Mouse (Mus musculus) layer of hippocampus, adult 2 months (tissue): Measurements from ENCODE around the gene Pdgfd. TPM values are rescaled to one million over a fixed set of nuclear protein-coding genes. Genes with fewer than 3 reads are reported as not detected.
"Not testable (repeated sequence)": the region's sequence is repeated elsewhere in the genome, so short reads cannot be mapped to it uniquely, and the experiment has no call there.

Experiments used
- DNase-seq, 2 experiments: peaks; one replicate each; pipeline ENCODE4 v3.0.0; 2022; ENCODE audit warnings: low spot score in 2 of 2
- H3K27ac ChIP-seq: fragments of 200-600 bp; 2 replicates; pipeline ENCODE4 v1.8.1; 2022
- H3K4me3 ChIP-seq: fragments of 200-600 bp; 2 replicates; pipeline ENCODE4 v1.8.1; 2022; ENCODE audit warnings: mild to moderate bottlenecking
- CTCF ChIP-seq: fragments of 200-600 bp; conservative IDR thresholded peaks from 2 replicates; pipeline ENCODE4 v1.8.1; 2022; ENCODE audit warnings: antibody characterized with exemption, mild to moderate bottlenecking, moderate library complexity
- long read RNA-seq, 2 experiments: library from polyadenylated mRNA; stranded (forward); transcript quantifications; one replicate each; pipeline ENCODE4 v2.0.0; 2021; ENCODE audit warnings: borderline mapping rate in 2 of 2
- total RNA-seq, 2 experiments: library from RNA; stranded (reverse); gene quantifications; 2 replicates each; pipeline ENCODE4 v1.2.3; 2021

Pdgfd gene
- total RNA-seq, result 1 to 10 TPM; 4.0 to 4.1 TPM
- long read RNA-seq, experiment 1, partial matches to known transcripts, result 0 of 3 reads
- long read RNA-seq, experiment 1, other reads (novel, unspliced or antisense), result 2 of 3 reads
- long read RNA-seq, experiment 2, transcript Pdgfd-203 (6 exons, 2,862 nt), result major isoform, 5 of 7 reads
- long read RNA-seq, experiment 2, partial matches to known transcripts, result 0 of 7 reads
- long read RNA-seq, experiment 2, other reads (novel, unspliced or antisense), result 0 of 7 reads

DNA sequence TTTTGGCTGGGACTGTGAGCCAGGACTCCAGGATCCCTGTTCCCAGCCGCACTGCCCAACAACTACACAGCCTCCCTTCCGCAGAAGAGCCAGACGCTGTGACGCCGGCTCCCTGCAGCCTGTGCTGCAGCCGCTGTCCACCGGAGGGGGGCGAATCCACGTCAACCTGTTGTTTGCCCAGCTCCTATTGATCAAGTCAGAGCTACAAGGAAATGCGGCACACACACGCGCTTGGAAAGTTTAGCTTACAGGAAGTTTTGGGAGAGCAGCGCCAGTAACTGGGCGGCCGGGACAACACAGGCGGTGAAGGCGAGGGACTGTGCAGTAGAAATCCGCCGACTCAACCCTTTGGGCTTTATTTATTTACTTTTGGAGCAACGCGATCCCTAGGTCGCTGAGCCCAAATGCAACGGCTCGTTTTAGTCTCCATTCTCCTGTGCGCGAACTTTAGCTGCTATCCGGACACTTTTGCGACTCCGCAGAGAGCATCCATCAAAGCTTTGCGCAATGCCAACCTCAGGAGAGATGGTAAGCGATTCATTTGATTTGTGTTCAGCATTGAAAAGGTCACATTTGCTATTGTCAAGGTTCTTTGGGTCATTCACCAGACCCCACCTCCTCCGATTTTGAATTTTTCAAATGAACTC, at the start of gene Pdgfd:
Gene Pdgfd, plus strand, starts transcription at position 194 of the 647 bp plus-strand sequence.
- peak; percentile 64 for TF ChIP-seq CTCF
- peak in 1 of 2 experiments; percentile 9 for DNase-seq
- peak within 1 kb of the TSS; percentile 53 for H3K4me3 ChIP-seq
- peak within 1 kb of the TSS; percentile 61 for H3K27ac ChIP-seq

DNA sequence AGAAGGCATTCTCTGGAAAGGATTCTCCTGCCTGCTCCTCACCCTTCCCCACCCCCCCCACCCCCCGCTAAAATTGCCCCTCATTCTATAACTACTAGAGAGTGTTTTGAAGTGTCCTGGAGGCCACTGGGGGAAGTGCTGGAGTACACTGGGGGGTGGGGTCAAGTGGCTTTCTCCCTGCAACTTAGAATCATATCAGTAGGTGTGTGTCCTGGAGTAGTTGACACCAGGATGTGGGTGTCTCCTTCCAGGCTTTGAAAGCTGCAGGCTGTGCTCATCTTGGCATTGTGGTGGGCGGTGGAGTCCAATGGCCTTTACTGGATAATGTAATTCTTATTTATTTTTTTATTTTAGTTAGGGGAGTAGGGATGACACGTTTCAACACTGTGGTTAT, 651 bp downstream of the Pdgfd start:
- TF ChIP-seq CTCF, result no peak
- no peak overlapping the region; the same call in 1 of the 2 replicates for H3K27ac ChIP-seq
- peak overlapping the region; percentile 53 for H3K4me3 ChIP-seq

DNA sequence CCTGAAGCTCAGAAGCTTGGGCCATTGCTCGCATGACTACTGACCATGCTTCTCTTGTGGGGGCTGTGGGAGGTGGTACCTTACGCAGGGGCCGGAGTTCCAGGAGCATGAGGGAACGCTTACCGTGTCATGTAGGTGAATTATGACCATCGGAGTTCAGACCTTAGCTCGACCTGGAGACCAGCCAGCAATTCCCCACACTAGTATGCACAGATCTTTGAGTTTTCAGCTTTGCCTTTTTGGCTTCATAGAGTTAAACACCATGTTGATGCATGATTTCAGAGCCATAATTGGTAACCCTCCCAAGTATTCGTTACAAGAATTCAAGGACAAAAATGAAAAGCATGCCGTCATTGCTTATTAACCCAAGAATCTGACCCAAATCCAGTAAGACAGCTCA, 2.6 kb downstream of the Pdgfd start:
- TF ChIP-seq CTCF, result no peak
- no peak overlapping the region for H3K27ac ChIP-seq
- no peak for DNase-seq
- no peak overlapping the region for H3K4me3 ChIP-seq

More for the DNA sequence above, 651 bp downstream of the Pdgfd start:
- no peak for DNase-seq

DNA sequence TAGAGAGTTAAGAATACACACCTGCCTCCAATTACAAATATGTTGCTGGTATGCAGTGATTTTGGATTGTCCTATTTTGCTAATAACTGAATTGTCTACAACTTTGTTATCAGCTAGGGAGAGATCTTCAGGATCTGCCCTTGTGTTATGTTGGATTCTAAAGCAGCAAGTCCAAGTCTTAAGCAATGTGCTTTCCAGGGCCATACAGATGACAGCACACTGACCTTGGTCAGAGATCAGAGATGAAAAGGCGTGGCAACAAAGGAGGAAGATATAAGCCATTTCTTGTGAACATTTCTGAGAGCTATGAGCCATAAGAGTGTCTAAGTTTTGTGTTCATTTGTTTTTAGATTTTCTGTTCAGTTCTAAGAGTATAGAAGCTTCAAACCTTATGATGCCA, 4.9 kb downstream of the Pdgfd start:
- H3K27ac ChIP-seq, result no peak overlapping the region
- H3K4me3 ChIP-seq, result no peak overlapping the region
- DNase-seq, result no peak
- TF ChIP-seq CTCF, result no peak

DNA sequence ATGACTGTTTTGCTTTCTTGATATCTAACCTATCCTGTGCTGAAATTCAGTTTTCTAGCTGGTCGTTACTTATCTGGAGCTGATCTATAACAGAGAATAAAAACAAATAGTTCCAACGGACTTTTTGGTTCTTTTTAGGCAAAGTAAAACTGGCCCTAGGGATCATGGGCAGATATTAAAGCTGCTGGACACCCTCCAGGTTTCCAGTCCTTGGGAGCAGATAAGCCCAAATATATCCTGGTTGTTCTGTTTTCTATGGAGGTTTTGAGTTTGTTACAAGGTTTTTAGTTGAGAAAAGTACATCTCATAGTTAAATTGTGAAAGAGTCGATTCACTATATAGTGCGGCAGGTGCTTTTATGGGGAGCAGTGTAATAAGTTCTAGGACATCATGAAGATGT, 7.3 kb downstream of the Pdgfd start:
- no peak overlapping the region for H3K27ac ChIP-seq
- DNase-seq, result no peak
- no peak overlapping the region for H3K4me3 ChIP-seq
- TF ChIP-seq CTCF, result no peak

DNA sequence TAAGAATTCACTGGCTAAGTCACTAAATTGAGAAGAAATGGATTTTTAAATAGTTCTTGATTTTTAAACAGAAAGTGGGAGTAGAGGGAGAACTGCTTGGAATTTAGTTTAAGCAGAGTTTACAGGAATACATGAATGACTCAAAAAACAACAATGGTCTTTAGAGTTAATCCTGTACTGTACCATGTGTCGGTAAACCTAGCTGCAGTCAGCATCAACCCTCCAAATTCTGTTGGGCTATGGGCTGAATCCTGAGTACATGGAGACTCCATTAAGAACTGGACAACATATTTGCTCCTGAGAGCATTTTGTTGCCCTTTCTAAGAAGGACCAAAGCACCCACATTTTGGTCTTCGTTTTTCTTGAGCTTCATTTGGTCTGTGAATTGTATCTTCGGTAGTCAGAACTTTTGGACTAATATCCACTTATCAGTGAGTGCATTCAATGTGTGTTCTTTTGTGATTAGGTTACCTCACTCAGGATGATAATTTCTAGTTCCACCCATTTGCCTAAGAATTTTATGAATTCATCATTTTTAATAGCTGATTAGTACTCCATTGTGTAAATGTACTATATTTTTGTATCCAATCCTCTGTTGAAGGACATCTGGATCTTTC, 14.0 kb downstream of the Pdgfd start:
- TF ChIP-seq CTCF, result no peak
- Histone ChIP-seq H3K27ac (no peak overlapping the region), H3K4me3 (no peak overlapping the region)
- no peak for DNase-seq

DNA sequence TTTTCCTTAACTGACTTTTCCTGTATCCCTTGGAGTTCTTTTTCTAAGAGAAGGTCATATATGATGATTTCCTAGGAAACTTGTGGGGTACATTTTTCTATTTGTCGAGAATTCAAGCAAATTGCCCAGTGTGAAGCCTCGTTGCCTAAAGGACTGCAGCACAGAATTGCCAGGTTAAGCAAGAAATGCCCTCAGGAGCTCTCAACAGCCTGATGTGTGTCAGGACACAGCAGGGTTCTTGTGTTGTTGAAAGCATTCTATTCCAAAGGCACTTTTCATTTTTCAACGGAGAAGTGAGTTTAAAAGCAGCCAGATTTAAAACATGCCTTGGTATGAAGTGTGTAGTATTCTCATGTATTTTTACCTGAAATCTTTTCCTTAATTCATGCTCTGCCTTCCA, 19.6 kb downstream of the Pdgfd start:
- H3K4me3 ChIP-seq, result no peak overlapping the region
- H3K27ac ChIP-seq, result no peak overlapping the region
- no peak for DNase-seq
- TF ChIP-seq CTCF, result no peak

DNA sequence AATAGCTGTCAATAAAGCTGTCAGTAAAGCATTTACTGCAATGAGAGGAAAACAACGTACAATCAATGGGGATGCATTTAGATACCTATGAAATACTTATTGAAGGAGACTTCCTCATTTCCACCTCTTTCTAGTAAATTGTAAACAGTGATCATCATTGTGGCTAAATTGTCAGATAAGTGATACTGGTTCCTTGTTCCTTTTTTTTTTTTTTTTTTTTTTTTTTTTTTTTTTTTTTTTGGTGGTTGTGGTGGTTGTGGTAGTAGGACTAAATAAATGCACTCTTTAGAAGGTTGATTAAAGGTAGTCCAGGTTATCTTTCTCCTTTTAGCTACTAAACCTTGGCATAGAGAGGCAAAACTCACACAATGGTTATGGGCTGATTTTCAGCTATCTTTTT, 25.0 kb downstream of the Pdgfd start:
- DNase-seq, result no peak
- no peak overlapping the region for H3K4me3 ChIP-seq
- TF ChIP-seq CTCF, result no peak
- no peak overlapping the region for H3K27ac ChIP-seq

DNA sequence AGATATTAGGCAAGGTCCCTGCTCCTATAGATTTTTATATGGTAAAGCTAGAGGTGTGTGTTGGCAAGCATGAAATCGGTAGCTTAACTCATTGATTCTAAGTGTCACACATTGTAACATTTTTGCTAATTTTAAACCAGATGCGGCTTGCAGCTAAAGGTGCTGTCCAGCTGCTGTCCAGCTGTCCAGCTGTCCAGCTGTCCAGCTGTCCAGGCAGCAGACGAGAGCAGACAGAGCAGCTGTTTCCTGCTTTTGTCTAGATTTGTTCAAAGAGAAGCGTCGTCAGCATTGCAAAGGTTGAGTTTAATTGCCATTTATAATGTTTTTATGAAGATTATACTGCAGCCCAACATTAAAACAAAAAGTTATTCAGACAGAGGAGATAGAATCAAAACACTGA, 44.5 kb downstream of the Pdgfd start:
- Histone ChIP-seq H3K4me3 (no peak overlapping the region), H3K27ac (no peak overlapping the region)
- TF ChIP-seq CTCF, result no peak
- no peak for DNase-seq

DNA sequence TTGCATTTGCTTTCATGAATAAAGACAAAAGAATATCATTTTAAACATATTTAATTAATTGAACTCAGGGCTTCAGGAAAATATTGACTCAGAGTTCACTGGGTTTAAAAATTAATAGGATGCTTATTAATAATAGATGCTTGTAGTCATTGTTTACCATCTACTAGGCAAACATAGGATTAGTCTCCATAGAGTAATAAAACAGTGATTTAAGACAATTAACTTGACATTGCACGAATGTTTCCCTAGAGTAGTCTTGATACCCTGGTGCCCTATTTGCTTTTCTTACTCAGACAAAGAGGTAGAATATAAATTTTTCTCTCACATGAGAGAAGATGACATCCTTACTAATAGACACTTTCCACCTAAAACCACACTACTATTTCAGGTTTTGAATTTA, 49.1 kb downstream of the Pdgfd start:
- no peak for TF ChIP-seq CTCF
- H3K4me3 ChIP-seq, result no peak overlapping the region
- no peak for DNase-seq
- no peak overlapping the region for H3K27ac ChIP-seq

DNA sequence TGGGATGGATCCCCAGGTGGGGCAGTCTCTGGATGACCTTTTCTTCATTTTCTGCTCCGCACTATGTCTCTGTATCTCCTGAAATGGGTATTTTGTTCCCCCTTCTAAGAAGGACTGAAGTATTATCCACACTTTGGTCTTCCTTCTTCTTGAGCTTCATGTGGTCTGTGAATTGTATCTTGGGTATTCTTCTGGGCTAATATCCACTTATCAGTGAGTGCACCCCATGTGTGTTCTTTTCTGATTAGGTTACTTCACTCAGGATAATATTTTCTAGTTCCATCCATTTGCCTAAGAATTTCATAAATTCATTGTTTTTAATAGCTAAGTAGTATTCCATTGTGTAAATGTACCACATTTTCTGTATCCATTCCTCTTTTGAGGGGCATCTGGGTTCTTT, 67.6 kb downstream of the Pdgfd start:
- DNase-seq, H3K4me3 ChIP-seq, H3K27ac ChIP-seq: not testable (repeated sequence)

DNA sequence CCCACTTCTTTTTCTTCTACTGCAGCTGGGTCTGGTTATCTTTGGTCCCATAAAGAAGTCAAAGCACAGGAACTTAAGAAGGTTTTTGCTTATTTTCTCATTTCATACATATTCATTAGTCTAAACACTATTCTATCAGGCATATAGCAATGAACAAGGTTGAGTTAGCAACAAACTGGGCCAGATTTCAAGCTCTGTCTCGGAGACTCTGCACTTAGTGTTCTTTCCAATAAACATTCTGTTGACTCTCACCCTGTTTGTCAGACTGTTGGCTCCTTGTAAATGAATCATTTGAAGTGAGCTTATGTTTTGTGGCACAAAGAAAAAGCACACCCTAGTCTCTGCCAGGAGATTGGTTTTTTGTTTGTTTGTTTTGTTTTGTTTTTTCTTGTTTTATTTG, 81.9 kb downstream of the Pdgfd start:
- no peak for TF ChIP-seq CTCF
- peak in 1 of 2 experiments; percentile 15 for DNase-seq
- Histone ChIP-seq H3K27ac (no peak overlapping the region), H3K4me3 (no peak overlapping the region)

DNA sequence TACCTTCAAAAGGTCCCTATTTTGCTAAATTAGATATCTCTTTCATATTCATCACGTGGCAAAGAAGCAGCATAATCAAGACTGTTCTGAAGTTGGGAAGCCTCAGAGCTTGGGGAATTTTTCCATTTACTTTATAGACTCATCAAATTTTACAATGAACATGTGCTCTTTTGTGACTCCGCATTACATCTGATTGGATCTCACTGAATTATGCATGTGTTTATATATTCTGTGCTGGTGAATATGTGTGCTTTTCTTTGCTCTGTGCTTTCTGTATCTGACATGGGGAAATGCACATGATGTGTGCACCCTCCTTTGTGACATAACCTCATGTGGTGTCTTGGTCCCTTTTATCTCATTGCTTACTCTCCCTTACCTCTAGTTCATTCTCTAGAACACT, 83.6 kb downstream of the Pdgfd start:
- no peak for TF ChIP-seq CTCF
- H3K4me3 ChIP-seq, result no peak overlapping the region
- no peak overlapping the region for H3K27ac ChIP-seq
- DNase-seq, result no peak

DNA sequence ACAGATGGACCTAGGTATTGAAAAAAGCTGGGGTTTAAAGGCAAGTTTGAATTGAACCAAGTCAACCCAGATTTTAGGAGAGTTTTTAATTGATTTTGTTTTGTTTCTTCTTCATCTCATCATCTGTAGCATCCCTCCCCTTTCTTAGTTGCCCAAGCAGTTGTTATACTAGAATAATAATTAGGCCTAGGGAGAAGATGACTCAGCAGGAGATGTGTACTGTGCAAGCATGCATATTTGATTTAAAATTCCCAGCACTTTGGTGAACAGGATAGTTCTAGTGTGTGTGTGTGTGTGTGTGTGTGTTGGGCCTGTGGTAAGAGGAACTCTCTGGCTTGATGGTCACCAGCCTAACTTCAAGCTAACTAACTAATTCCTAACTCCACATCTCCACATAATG, 88.7 kb downstream of the Pdgfd start:
- TF ChIP-seq CTCF, result no peak
- Histone ChIP-seq H3K4me3 (no peak overlapping the region), H3K27ac (no peak overlapping the region)
- no peak for DNase-seq
